Mouse (Mus musculus) lung, embryonic 15.5 days (tissue): ENCODE results near the gene Zfp385b. TPM values are rescaled to one million over a fixed set of nuclear protein-coding genes. Genes with fewer than 3 reads are reported as not detected.
A peak's percentile ranks its signal among the peaks of the same experiment; 100 is the strongest.

Experiments used
- ATAC-seq: fragments of 200-750 bp; cut with Nextera tagmentation; 2 replicates; pipeline ENCODE4 v1.8.0; 2017; ENCODE audit warnings: moderate number of reproducible peaks, borderline replicate concordance; ENCODE audit not compliant: low FRiP score, low TSS enrichment; ENCODE audit errors: extremely low read depth
- H3K27ac ChIP-seq: fragments of 300-500 bp; sonication (generic); 2 replicates; pipeline ENCODE4 v1.5.1; 2015; ENCODE audit warnings: moderate library complexity, mild to moderate bottlenecking, inconsistent platforms
- H3K27me3 ChIP-seq: fragments of 300-500 bp; sonication (generic); 2 replicates; pipeline ENCODE4 v1.6.1; 2015; ENCODE audit warnings: inconsistent platforms
- H3K36me3 ChIP-seq: fragments of 300-500 bp; sonication (generic); 2 replicates; pipeline ENCODE4 v1.6.1; 2015; ENCODE audit warnings: inconsistent platforms
- H3K4me1 ChIP-seq: fragments of 300-500 bp; sonication (generic); 2 replicates; pipeline ENCODE4 v1.6.1; 2015; ENCODE audit warnings: inconsistent platforms
- H3K4me2 ChIP-seq: fragments of 300-500 bp; sonication (generic); 2 replicates; pipeline ENCODE4 v1.6.1; 2015; ENCODE audit warnings: inconsistent platforms, mild to moderate bottlenecking, moderate library complexity
- H3K4me3 ChIP-seq: fragments of 300-500 bp; sonication (generic); 2 replicates; pipeline ENCODE4 v1.5.1; 2015; ENCODE audit warnings: mild to moderate bottlenecking, inconsistent platforms
- H3K9ac ChIP-seq: fragments of 300-500 bp; sonication (generic); 2 replicates; pipeline ENCODE4 v1.6.1; 2015; ENCODE audit warnings: inconsistent platforms
- H3K9me3 ChIP-seq: fragments of 300-500 bp; sonication (generic); 2 replicates; pipeline ENCODE4 v1.6.1; 2016; ENCODE audit warnings: inconsistent platforms
- WGBS: fragments of 180-500 bp; shearing (Covaris S2); methylation state at CpG from one replicate; pipeline ENCODE4 v1.1.7; 2015; 5-methylcytosine and 5-hydroxymethylcytosine counted together
- polyA plus RNA-seq: library from polyadenylated mRNA; unstranded; fragments of >200 nt; fragmentation: Nextera tagmentation; extraction: Ambion mirVana; gene quantifications from 2 replicates; pipeline ENCODE4 v1.2.1, GENCODE M21; 2015

Gene Zfp385b
- polyA plus RNA-seq, 1 experiment from 2014 or later, result 4.9 TPM

- Histone ChIP-seq H3K27ac (no peak overlapping the region), H3K9me3 (no peaks in the 10 kb centered on the region)
Measured at GRCm38 (mm10) chr2:77815775-77816412, 3.5 kb downstream of the Zfp385b start.

GRCm38 (mm10) chr2:77814896-77815295, 4.5 kb downstream of the Zfp385b start:
- H3K27me3 ChIP-seq, result peaks cover 52% of the 10 kb centered on the region
- no peaks in the 10 kb centered on the region for H3K36me3 ChIP-seq
- WGBS, result 76% methylated on average over 8 of the region's 8 CpGs
- H3K4me3 ChIP-seq, result no peak overlapping the region
- no peak for ATAC-seq
- H3K9me3 ChIP-seq, result no peaks in the 10 kb centered on the region
- no peak overlapping the region for H3K4me2 ChIP-seq
- H3K9ac ChIP-seq, result no peak overlapping the region
- peaks cover 17% of the 10 kb centered on the region; the same call in 1 of the 2 replicates for H3K4me1 ChIP-seq
- no peak overlapping the region for H3K27ac ChIP-seq

More at GRCm38 (mm10) chr2:77815775-77816412, 3.5 kb downstream of the Zfp385b start:
- Histone ChIP-seq H3K27me3 (peaks cover 52% of the 10 kb centered on the region), H3K4me2 (peak overlapping the region; percentile 100), H3K36me3 (no peaks in the 10 kb centered on the region), H3K4me1 (peaks cover 17% of the 10 kb centered on the region; the same call in 1 of the 2 replicates), H3K4me3 (peak overlapping the region; percentile 59), H3K9ac (peak overlapping the region; percentile 36)
- WGBS, result 3% methylated on average over 20 of the region's 20 CpGs
- no peak; the same call in 1 of the 2 replicates for ATAC-seq

- Histone ChIP-seq H3K4me2 (no peak overlapping the region), H3K27me3 (peaks cover 47% of the 10 kb centered on the region), H3K36me3 (no peaks in the 10 kb centered on the region), H3K4me3 (no peak overlapping the region), H3K27ac (no peak overlapping the region), H3K9me3 (no peaks in the 10 kb centered on the region), H3K9ac (no peak overlapping the region), H3K4me1 (peaks cover 17% of the 10 kb centered on the region; the same call in 1 of the 2 replicates)
- ATAC-seq, result no peak
- 63% methylated on average over 3 of the region's 3 CpGs for WGBS
Measured at GRCm38 (mm10) chr2:77813029-77813428, 6.4 kb downstream of the Zfp385b start.

GRCm38 (mm10) chr2:77810748-77811147, 8.7 kb downstream of the Zfp385b start:
- 0 out of 2 replicates have a peak, but pooled peaks cover 2% of the 10 kb centered on the region for H3K4me1 ChIP-seq
- no peak for ATAC-seq
- no peak overlapping the region for H3K27ac ChIP-seq
- H3K4me3 ChIP-seq, result no peak overlapping the region
- H3K9me3 ChIP-seq, result no peaks in the 10 kb centered on the region
- 89% methylated on average over 5 of the region's 5 CpGs for WGBS
- H3K9ac ChIP-seq, result no peak overlapping the region
- no peak overlapping the region for H3K4me2 ChIP-seq
- H3K36me3 ChIP-seq, result no peaks in the 10 kb centered on the region
- peaks cover 27% of the 10 kb centered on the region for H3K27me3 ChIP-seq

GRCm38 (mm10) chr2:77804781-77805180, 14.7 kb downstream of the Zfp385b start:
- H3K27me3 ChIP-seq, result no peaks in the 10 kb centered on the region
- H3K9me3 ChIP-seq, result no peaks in the 10 kb centered on the region
- H3K4me2 ChIP-seq, result no peak overlapping the region
- no peak for ATAC-seq
- WGBS, result 84% methylated on average over 7 of the region's 7 CpGs
- no peaks in the 10 kb centered on the region for H3K36me3 ChIP-seq
- H3K9ac ChIP-seq, result no peak overlapping the region
- H3K27ac ChIP-seq, result no peak overlapping the region
- no peaks in the 10 kb centered on the region for H3K4me1 ChIP-seq
- H3K4me3 ChIP-seq, result no peak overlapping the region

GRCm38 (mm10) chr2:77802291-77802690, 17.1 kb downstream of the Zfp385b start:
- H3K36me3 ChIP-seq, result no peaks in the 10 kb centered on the region
- no peaks in the 10 kb centered on the region for H3K4me1 ChIP-seq
- no peaks in the 10 kb centered on the region for H3K9me3 ChIP-seq
- no peaks in the 10 kb centered on the region for H3K27me3 ChIP-seq
- no peak overlapping the region for H3K4me3 ChIP-seq
- no peak overlapping the region for H3K27ac ChIP-seq
- no peak for ATAC-seq
- H3K9ac ChIP-seq, result no peak overlapping the region
- WGBS, result 81% methylated on average over 3 of the region's 3 CpGs
- no peak overlapping the region for H3K4me2 ChIP-seq

GRCm38 (mm10) chr2:77801430-77801829, 18.0 kb downstream of the Zfp385b start:
- ATAC-seq, result no peak
- no peaks in the 10 kb centered on the region for H3K9me3 ChIP-seq
- WGBS, result 86% methylated on average over 4 of the region's 4 CpGs

GRCm38 (mm10) chr2:77801009-77801408, 18.4 kb downstream of the Zfp385b start:
- H3K9me3 ChIP-seq, result no peaks in the 10 kb centered on the region
- no peak overlapping the region for H3K4me3 ChIP-seq
- no peak overlapping the region for H3K27ac ChIP-seq
- H3K4me1 ChIP-seq, result no peaks in the 10 kb centered on the region
- WGBS, result 85% methylated on average over 5 of the region's 5 CpGs
- no peak overlapping the region for H3K9ac ChIP-seq
- no peaks in the 10 kb centered on the region for H3K36me3 ChIP-seq
- no peaks in the 10 kb centered on the region for H3K27me3 ChIP-seq
- ATAC-seq, result no peak
- H3K4me2 ChIP-seq, result no peak overlapping the region

More at GRCm38 (mm10) chr2:77801430-77801829, 18.0 kb downstream of the Zfp385b start:
- Histone ChIP-seq H3K4me3 (no peak overlapping the region), H3K27me3 (no peaks in the 10 kb centered on the region), H3K9ac (no peak overlapping the region), H3K4me1 (no peaks in the 10 kb centered on the region), H3K36me3 (no peaks in the 10 kb centered on the region), H3K27ac (no peak overlapping the region), H3K4me2 (no peak overlapping the region)

GRCm38 (mm10) chr2:77797233-77797632, 22.2 kb downstream of the Zfp385b start:
- no peaks in the 10 kb centered on the region for H3K9me3 ChIP-seq
- no peaks in the 10 kb centered on the region for H3K4me1 ChIP-seq
- H3K27me3 ChIP-seq, result no peaks in the 10 kb centered on the region
- no peak overlapping the region for H3K27ac ChIP-seq
- WGBS, result 69% methylated on average over 5 of the region's 5 CpGs
- H3K36me3 ChIP-seq, result no peaks in the 10 kb centered on the region
- no peak for ATAC-seq
- H3K9ac ChIP-seq, result no peak overlapping the region
- H3K4me2 ChIP-seq, result no peak overlapping the region
- no peak overlapping the region for H3K4me3 ChIP-seq

GRCm38 (mm10) chr2:77795859-77796552, 23.4 kb downstream of the Zfp385b start:
- no peak overlapping the region for H3K9ac ChIP-seq
- H3K27ac ChIP-seq, result no peak overlapping the region
- H3K4me3 ChIP-seq, result no peak overlapping the region
- H3K4me1 ChIP-seq, result no peaks in the 10 kb centered on the region
- no peak overlapping the region for H3K4me2 ChIP-seq
- H3K36me3 ChIP-seq, result no peaks in the 10 kb centered on the region
- 63% methylated on average over 8 of the region's 8 CpGs for WGBS
- no peak for ATAC-seq
- no peaks in the 10 kb centered on the region for H3K27me3 ChIP-seq
- no peaks in the 10 kb centered on the region for H3K9me3 ChIP-seq

GRCm38 (mm10) chr2:77790846-77791245, 28.6 kb downstream of the Zfp385b start:
- Histone ChIP-seq H3K9me3 (no peaks in the 10 kb centered on the region), H3K9ac (no peak overlapping the region), H3K4me3 (no peak overlapping the region), H3K4me2 (no peak overlapping the region), H3K36me3 (no peaks in the 10 kb centered on the region), H3K27ac (no peak overlapping the region), H3K27me3 (no peaks in the 10 kb centered on the region), H3K4me1 (no peaks in the 10 kb centered on the region)
- no peak for ATAC-seq
- 50% methylated on average over 4 of the region's 4 CpGs for WGBS

- no peak overlapping the region for H3K4me2 ChIP-seq
- H3K27me3 ChIP-seq, result no peaks in the 10 kb centered on the region
Measured at GRCm38 (mm10) chr2:77790295-77790694, 29.1 kb downstream of the Zfp385b start.

More at GRCm38 (mm10) chr2:77790295-77790694, 29.1 kb downstream of the Zfp385b start:
- Histone ChIP-seq H3K4me3 (no peak overlapping the region), H3K4me1 (no peaks in the 10 kb centered on the region), H3K9me3 (no peaks in the 10 kb centered on the region), H3K36me3 (no peaks in the 10 kb centered on the region), H3K27ac (no peak overlapping the region), H3K9ac (no peak overlapping the region)
- WGBS, result 71% methylated on average over 9 of the region's 9 CpGs
- no peak for ATAC-seq
